Mouse (Mus musculus) liver, embryonic 14.5 days (tissue): Measurements from ENCODE around the gene Apoe.

ENCODE experiments used
- CTCF ChIP-seq: IDR thresholded peaks from 2 replicates; pipeline ENCODE4 v1.5.1; 2016; ENCODE audit warnings: antibody characterized with exemption, low read depth, control low read depth
- EP300 ChIP-seq: IDR thresholded peaks from 2 replicates; pipeline ENCODE4 v1.6.1; 2016; ENCODE audit warnings: antibody characterized with exemption, low read depth

- no peak for TF ChIP-seq CTCF
- TF ChIP-seq EP300 = no peak
These were observed 8.1 kb downstream of the Apoe start for GRCm38 (mm10) chr7:19690845-19691244.
